Mouse (Mus musculus) frontal cortex, adult 2 months (tissue): Measurements from ENCODE around the gene Itprip. TPM values are rescaled to one million over a fixed set of nuclear protein-coding genes. Genes with fewer than 3 reads are reported as not detected.

Experiments
- DNase-seq, 2 experiments: peaks; one replicate each; pipeline ENCODE4 v3.0.0; 2022; ENCODE audit warnings: low spot score in 1 of 2; ENCODE audit errors: extremely low spot score in 1 of 2
- polyA plus RNA-seq: library from polyadenylated mRNA; depleted of rRNA; stranded (reverse); fragments of >200 nt; gene quantifications from 2 replicates; pipeline ENCODE4 v1.2.3, GENCODE M21; 2012; rRNA removed

Gene Itprip
- polyA plus RNA-seq, result 0.78 and 0.86 TPM in 2 replicates

DNA sequence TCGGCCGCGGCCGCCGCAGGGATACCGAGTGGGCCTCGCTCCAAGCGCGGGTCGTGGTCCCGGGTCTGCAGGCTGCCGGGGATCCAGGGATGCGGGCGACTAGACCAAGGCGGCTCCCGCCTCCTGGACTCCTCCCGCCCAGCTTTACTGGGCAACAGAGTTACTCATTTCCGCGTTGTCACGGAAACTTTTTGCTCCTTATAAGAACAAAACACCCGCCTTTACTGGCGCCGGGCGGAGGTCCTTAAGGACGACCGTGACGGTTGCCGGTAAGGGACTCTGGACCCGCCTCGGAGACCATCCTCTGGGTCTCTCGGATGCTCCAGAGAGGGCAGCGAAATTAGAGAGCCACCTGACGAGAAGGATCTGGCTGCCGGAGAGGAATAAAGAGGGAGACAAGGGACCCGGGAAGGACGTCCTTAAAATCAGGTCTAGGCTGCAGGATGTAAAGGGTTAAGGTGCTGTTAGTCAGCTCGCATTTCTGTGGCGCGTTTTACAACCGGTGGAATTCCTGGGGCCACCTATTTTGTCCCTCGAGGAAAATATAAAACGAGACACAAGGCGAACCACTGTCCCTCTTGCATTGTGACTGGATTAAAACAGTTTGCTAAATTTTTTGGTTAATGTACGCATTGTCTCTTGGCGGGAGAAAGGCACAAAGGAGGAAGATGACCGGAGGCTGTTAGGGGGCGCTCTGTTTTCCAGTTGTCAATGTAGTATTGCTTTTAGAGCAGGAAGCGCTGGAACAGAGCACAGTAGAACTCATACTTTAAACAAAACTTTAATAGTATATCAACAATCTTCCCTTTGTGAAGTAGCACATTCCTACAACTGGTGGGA lies at the start of gene Itprip, which contains the start of gene Cfap43:
Gene Itprip, minus strand, starts transcription at position 174 of the 840 bp plus-strand sequence.
Gene Cfap43, minus strand, starts transcription at position 162 of the 840 bp plus-strand sequence.
- peak in 1 of 2 experiments; percentile 60 for DNase-seq

- no peak for DNase-seq
These were observed 39.1 kb upstream of the Itprip start for GRCm38 (mm10) chr19:47958181-47958580.

- no peak for DNase-seq
These were observed 34.1 kb upstream of the Itprip start for GRCm38 (mm10) chr19:47953169-47953568.

GRCm38 (mm10) chr19:47950946-47951345 lies 31.8 kb upstream of the Itprip start:
- DNase-seq, result no peak

GRCm38 (mm10) chr19:47946821-47947465 lies 27.8 kb upstream of the Itprip start:
- DNase-seq, result no peak

DNA sequence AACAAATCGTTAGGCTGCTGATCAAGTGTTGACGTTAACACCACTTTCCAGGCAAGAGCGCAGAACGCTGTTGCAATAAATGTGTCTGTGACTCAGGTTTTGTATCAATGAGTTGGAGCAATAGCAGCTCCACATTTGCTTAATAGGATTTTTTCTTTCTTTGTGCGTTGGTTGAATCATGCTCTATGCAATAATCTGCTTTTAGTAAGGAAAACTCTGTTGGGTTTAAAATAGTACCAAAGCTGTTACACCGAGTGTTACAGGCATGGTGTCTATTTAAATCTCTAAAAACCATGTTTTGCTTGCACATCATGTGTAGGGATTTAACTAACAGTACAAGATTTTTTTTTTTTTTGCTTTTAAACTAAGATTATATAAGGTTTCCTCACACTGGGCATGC lies 20.3 kb upstream of the Itprip start:
- peak in 1 of 2 experiments; percentile 58 for DNase-seq

GRCm38 (mm10) chr19:47937443-47938406 lies 18.6 kb upstream of the Itprip start, which contains the start of gene Cfap58:
Gene Cfap58, plus strand, starts transcription at chr19:47937675.
- peak in 1 of 2 experiments; percentile 28 for DNase-seq

GRCm38 (mm10) chr19:47936938-47937337 lies 17.8 kb upstream of the Itprip start:
- DNase-seq, result no peak

DNA sequence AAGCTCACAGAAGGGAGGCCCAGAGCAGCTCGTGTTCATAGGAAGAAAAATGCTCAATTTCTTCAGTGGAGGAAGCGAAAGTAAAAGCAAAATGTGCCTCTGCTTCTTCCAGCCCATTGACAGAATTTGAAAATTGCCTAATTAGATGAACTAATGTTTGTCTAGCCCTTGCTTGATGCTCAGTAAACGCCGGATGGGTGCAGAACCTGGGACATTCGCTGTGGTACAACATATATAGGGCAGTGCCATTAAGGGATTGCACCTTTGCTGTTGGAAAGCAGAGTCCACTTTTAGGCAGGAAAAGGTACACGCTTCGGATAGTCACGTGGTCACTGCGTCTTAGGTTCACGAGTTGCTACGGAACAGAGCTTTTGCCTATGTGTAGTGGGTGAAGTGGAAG lies 17.4 kb upstream of the Itprip start:
- no peak for DNase-seq

DNA sequence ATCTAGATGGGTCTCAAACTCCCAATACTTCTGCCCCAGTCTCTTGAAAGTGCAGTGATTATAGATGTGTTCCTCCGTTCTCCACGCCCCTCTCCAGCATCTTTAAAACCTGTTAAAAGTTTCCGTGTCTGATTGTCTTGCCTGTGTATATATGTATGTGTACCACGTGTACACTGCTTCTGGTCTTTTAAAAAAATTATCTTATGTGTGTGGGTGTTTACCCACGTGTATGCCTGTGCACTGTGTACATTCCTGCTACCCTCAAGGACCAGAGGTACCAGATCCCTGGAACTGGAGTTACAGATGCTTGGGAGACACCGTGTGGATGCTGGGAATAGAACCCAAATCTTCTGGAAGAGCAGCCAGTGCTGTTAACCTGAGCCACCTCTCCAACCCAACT lies 16.4 kb upstream of the Itprip start:
- no peak for DNase-seq

DNA sequence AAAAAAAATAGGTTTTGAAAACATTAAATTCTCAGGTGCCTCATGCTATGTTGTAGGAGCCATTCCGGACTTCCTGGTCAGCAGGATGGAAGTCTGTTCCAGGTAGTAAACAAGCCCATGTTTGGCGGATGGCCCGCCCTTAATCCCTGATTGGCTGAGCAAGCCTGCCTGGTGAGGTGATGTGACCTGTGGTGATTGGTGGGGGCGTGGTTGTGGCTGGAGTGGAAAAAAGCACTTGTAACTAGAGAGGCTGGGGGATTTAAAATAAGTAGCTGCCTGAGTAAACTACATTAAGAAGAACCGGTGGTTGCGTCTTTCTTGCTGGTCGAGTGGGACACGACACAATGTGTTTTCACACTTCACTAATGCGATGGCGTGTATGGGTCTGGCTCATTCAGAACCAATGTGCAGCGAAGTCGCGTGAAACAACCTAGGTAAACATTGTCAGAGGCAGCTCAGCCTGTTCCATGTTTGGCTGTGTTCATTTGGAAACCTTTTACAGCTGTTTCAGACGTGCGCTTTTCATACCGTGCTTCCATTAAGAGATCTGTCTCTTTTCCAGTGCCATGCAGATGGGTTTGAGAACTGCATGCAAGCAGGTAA lies 15.6 kb upstream of the Itprip start:
- DNase-seq, result no peak

DNA sequence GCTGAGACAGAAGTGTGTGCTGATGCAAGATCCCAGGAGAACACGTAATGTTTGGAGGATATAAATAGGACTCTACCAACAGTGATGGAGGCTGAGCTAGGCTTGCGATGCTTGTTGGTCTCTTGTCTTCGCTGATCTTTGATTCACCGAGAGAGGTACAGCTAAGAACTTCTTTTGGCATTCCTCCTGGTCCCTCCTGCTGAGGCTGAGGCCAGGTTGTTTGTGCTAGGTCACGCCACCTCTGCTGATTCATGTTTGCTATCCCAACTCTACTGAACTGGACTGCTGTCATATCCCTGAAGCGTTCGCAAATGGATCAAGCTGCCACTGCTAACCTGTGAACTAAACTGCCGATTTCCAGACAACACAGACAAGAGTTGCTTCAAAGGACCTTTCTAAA lies 15.0 kb upstream of the Itprip start:
- DNase-seq, result no peak

GRCm38 (mm10) chr19:47931982-47932638 lies 13.0 kb upstream of the Itprip start:
- DNase-seq, result peak in 1 of 2 experiments; percentile 49

DNA sequence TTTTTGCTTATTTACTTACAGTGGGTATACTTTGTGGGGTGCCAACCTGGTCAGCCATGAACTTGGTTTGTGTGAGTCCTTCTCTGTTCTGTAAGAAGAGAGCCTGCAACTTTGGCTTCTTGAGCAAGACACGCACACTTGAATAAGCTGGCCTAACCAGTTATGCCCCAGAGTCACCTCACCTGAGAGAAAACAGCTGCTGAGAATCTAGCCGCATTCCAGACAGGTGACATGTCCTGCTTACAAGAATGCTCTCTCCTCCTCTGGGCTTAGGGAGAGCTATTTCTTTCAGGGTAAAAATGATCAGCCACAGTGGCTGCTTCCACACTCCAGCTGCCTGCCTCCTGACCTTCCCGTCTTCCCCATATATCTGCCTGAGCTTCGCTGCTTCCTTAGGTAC lies 9.9 kb upstream of the Itprip start:
- DNase-seq, result no peak

DNA sequence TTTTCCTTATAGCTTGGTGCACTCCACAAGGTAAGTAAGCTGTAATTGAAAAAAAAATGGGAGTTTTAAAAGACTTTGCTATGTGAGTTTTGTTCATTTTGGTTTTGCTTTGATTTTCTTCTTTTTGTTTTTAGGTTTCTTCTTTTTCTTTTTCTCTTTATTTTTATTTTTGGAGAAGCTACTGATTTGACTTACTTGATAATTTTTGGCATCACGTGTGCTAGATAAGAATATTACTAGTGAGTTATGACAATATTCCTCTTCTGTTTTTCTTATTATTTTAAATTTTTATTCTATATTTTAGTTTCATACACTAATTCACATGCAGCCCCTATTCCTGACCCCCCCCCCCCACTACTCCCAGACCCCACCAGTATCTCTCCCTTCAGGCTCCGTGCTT lies 7.9 kb upstream of the Itprip start:
- DNase-seq, result no peak

DNA sequence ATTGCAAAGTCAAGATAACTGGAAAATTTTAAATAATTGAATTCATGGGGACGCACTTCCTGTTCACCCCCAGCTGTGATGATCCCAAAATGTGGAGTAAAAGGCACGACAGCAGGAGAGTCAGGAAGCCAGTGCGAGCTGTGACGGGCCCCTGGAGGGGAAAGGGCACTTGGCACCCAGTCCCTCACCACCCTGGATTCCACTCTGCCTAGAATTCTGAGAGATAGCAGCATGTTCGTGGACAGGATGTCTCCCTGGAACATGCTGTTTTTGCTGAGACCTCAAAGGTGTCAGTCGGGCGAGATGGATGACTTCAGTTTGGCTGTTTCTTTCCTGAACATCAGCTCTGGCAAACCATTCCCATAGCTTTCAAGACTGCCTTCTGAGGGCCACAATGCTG lies 6.7 kb upstream of the Itprip start:
- no peak for DNase-seq

- no peak for DNase-seq
These were observed 872 bp upstream of the Itprip start for GRCm38 (mm10) chr19:47919966-47920375.

- DNase-seq, result no peak
These were observed 521 bp downstream of the Itprip start for GRCm38 (mm10) chr19:47918455-47919101.

- no peak for DNase-seq
These were observed 1.1 kb downstream of the Itprip start for GRCm38 (mm10) chr19:47918016-47918415.
